Mouse (Mus musculus) urinary bladder, postnatal 36 days (tissue): ENCODE results near the gene Mypn.

ENCODE experiments used
- DNase-seq, 2 experiments: peaks; one replicate each; pipeline ENCODE4 v3.0.0; 2022; ENCODE audit warnings: low spot score in 2 of 2, mixed read lengths in 1 of 2

Gene Mypn

GRCm38 (mm10) chr10:63199008-63199407, 4.7 kb downstream of the Mypn start:
- no peak for DNase-seq

- no peak for DNase-seq
Measured at GRCm38 (mm10) chr10:63192736-63193135, 11.0 kb downstream of the Mypn start.

- DNase-seq, result no peak
Measured at GRCm38 (mm10) chr10:63192276-63192675, 11.5 kb downstream of the Mypn start.

- DNase-seq, result no peak
Measured at GRCm38 (mm10) chr10:63184451-63184850, 19.3 kb downstream of the Mypn start.

GRCm38 (mm10) chr10:63182177-63182768, 21.5 kb downstream of the Mypn start:
- no peak for DNase-seq

GRCm38 (mm10) chr10:63181166-63181565, 22.6 kb downstream of the Mypn start:
- DNase-seq, result no peak

GRCm38 (mm10) chr10:63179524-63179923, 24.2 kb downstream of the Mypn start:
- DNase-seq, result no peak

GRCm38 (mm10) chr10:63178318-63178717, 25.4 kb downstream of the Mypn start:
- DNase-seq, result no peak

- no peak for DNase-seq
Measured at GRCm38 (mm10) chr10:63177286-63178140, 26.2 kb downstream of the Mypn start.

- no peak for DNase-seq
Measured at GRCm38 (mm10) chr10:63176471-63176931, 27.3 kb downstream of the Mypn start.

GRCm38 (mm10) chr10:63172089-63172488, 31.7 kb downstream of the Mypn start:
- no peak for DNase-seq

- DNase-seq, result no peak
Measured at GRCm38 (mm10) chr10:63169503-63169902, 34.2 kb downstream of the Mypn start.

GRCm38 (mm10) chr10:63168124-63168523, 35.6 kb downstream of the Mypn start:
- no peak for DNase-seq

- DNase-seq, result no peak
Measured at GRCm38 (mm10) chr10:63167241-63167995, 36.3 kb downstream of the Mypn start.

- DNase-seq, result no peak
Measured at GRCm38 (mm10) chr10:63165752-63166412, 37.9 kb downstream of the Mypn start.

GRCm38 (mm10) chr10:63161240-63161639, 42.5 kb downstream of the Mypn start:
- DNase-seq, result no peak

- no peak for DNase-seq
Measured at GRCm38 (mm10) chr10:63160671-63161070, 43.1 kb downstream of the Mypn start.

GRCm38 (mm10) chr10:63158191-63158590, 45.6 kb downstream of the Mypn start:
- DNase-seq, result no peak

GRCm38 (mm10) chr10:63157491-63157890, 46.3 kb downstream of the Mypn start:
- no peak for DNase-seq

- DNase-seq, result no peak
Measured at GRCm38 (mm10) chr10:63156919-63157318, 46.8 kb downstream of the Mypn start.

GRCm38 (mm10) chr10:63156351-63156750, 47.4 kb downstream of the Mypn start:
- DNase-seq, result no peak
